Mouse (Mus musculus) midbrain, embryonic 14.5 days (tissue): ENCODE results near the gene Peg12. TPM values are rescaled to one million over a fixed set of nuclear protein-coding genes. Genes with fewer than 3 reads are reported as not detected.

Experiments
- ATAC-seq: fragments of 200-750 bp; cut with Nextera tagmentation; 2 replicates; pipeline ENCODE4 v1.8.0; 2017; ENCODE audit warnings: moderate number of reproducible peaks, moderate library complexity; ENCODE audit not compliant: low FRiP score, low TSS enrichment
- DNase-seq: peaks from one replicate; pipeline ENCODE4 v3.0.0-alpha.2; 2015
- H3K27ac ChIP-seq: fragments of 300-500 bp; sonication (generic); replicated peaks from 2 replicates; pipeline ENCODE4 v1.5.1; 2014; ENCODE audit warnings: mild to moderate bottlenecking, low read depth, low read length, moderate library complexity
- H3K27me3 ChIP-seq: fragments of 300-500 bp; sonication (generic); 2 replicates; pipeline ENCODE4 v1.6.1; 2014; ENCODE audit warnings: low read length, control low read depth, mixed read lengths; ENCODE audit not compliant: control insufficient read depth, insufficient read depth
- H3K36me3 ChIP-seq: fragments of 300-500 bp; sonication (generic); 2 replicates; pipeline ENCODE4 v1.6.1; 2014; ENCODE audit warnings: low read length, control low read depth; ENCODE audit not compliant: control insufficient read depth, insufficient read depth
- H3K4me1 ChIP-seq: fragments of 300-500 bp; sonication (generic); 2 replicates; pipeline ENCODE4 v1.6.1; 2014; ENCODE audit warnings: mild to moderate bottlenecking, antibody characterized with exemption, low read length, control low read depth; ENCODE audit not compliant: control insufficient read depth, insufficient read depth
- H3K4me2 ChIP-seq: fragments of 300-500 bp; sonication (generic); 2 replicates; pipeline ENCODE4 v1.6.1; 2014; ENCODE audit warnings: mild to moderate bottlenecking, low read length, moderate library complexity
- H3K4me3 ChIP-seq: fragments of 300-500 bp; sonication (generic); replicated peaks from 2 replicates; pipeline ENCODE4 v1.5.1; 2014; ENCODE audit warnings: low read depth, low read length
- H3K9ac ChIP-seq: fragments of 300-500 bp; sonication (generic); replicated peaks from 2 replicates; pipeline ENCODE4 v1.6.1; 2014; ENCODE audit warnings: mild to moderate bottlenecking, low read length, moderate library complexity
- H3K9me3 ChIP-seq: fragments of 300-500 bp; sonication (generic); 2 replicates; pipeline ENCODE4 v1.6.1; 2016; ENCODE audit warnings: low read length, control low read depth, mixed read lengths; ENCODE audit not compliant: control insufficient read depth
- WGBS: fragments of 180-500 bp; shearing (Covaris S2); extraction: QIAGEN DNeasy Blood & Tissue Kit; methylation state at CpG from one replicate; pipeline ENCODE4 v1.1.7; 2014; 5-methylcytosine and 5-hydroxymethylcytosine counted together
- polyA plus RNA-seq: library from polyadenylated mRNA; unstranded; fragments of >200 nt; fragmentation: Nextera tagmentation; extraction: Ambion mirVana; gene quantifications from 2 replicates; pipeline ENCODE4 v1.2.1, GENCODE M21; 2014

The Peg12 gene
- polyA plus RNA-seq, 1 experiment from 2014 or later, result 17.3 TPM

DNA sequence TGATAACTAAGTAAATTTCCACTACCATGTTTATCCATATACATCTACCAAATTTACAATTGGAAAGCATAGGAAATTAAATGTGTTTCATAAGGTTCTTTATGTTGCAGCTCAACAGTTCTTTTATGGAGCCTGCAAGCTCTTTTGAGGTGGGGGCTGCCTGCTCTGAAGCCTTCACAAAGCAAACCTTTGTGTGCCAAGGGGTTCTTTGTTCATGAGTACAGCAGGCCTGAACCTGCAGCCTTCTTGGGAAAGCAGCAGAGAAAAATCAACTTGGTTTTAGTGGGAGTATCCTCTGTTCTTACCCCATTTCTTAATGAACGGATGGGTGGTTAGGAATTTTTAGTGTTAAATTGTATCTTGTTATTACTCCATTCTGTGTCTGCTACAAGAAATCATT, 49.1 kb downstream of the Peg12 start:
- 47% methylated on average over 1 of the region's 1 CpGs for WGBS
- Histone ChIP-seq H3K9ac (no peak overlapping the region), H3K4me2 (0 out of 2 replicates have a peak overlapping the region, but pooled peaks have one; percentile 21), H3K27me3 (no peaks in the 10 kb centered on the region), H3K4me1 (no peaks in the 10 kb centered on the region), H3K9me3 (peaks cover 4% of the 10 kb centered on the region; the same call in 1 of the 2 replicates), H3K27ac (peak overlapping the region; percentile 63), H3K4me3 (no peak overlapping the region), H3K36me3 (no peaks in the 10 kb centered on the region)
- ATAC-seq (no peak), DNase-seq (peak; percentile 52)

Other genes starting within 250 kb of the Peg12 start
- gene Ndn, start 117.9 kb downstream of the Peg12 start, polyA plus RNA-seq, result 622 and 693 TPM in 2 replicates
- 16.2 and 16.3 TPM in 2 replicates for gene Magel2, start 87.5 kb downstream of the Peg12 start, polyA plus RNA-seq
- 21.9 and 22.5 TPM in 2 replicates for gene Mkrn3, start 44.4 kb downstream of the Peg12 start, polyA plus RNA-seq